Mouse (Mus musculus) embryonic facial prominence, embryonic 13.5 days (tissue): ENCODE measurements around the gene Rab4a. TPM values are rescaled to one million over a fixed set of nuclear protein-coding genes. Genes with fewer than 3 reads are reported as not detected.

Experiments used
- ATAC-seq: fragments of 200-750 bp; cut with Nextera tagmentation; 2 replicates; pipeline ENCODE4 v1.8.0; 2017; ENCODE audit warnings: low read depth; ENCODE audit not compliant: insufficient number of reproducible peaks, insufficient read depth, low FRiP score, low TSS enrichment
- H3K27ac ChIP-seq: fragments of 300-500 bp; sonication (generic); 2 replicates; pipeline ENCODE4 v1.5.1; 2015; ENCODE audit warnings: moderate library complexity, mild to moderate bottlenecking, inconsistent platforms
- H3K27me3 ChIP-seq: fragments of 300-500 bp; sonication (generic); 2 replicates; pipeline ENCODE4 v1.6.1; 2015; ENCODE audit warnings: mild to moderate bottlenecking, inconsistent platforms
- H3K36me3 ChIP-seq: fragments of 300-500 bp; sonication (generic); 2 replicates; pipeline ENCODE4 v1.6.1; 2015; ENCODE audit warnings: mild to moderate bottlenecking, inconsistent platforms
- H3K4me1 ChIP-seq: fragments of 300-500 bp; sonication (generic); 2 replicates; pipeline ENCODE4 v1.6.1; 2015; ENCODE audit warnings: inconsistent platforms
- H3K4me2 ChIP-seq: fragments of 300-500 bp; sonication (generic); 2 replicates; pipeline ENCODE4 v1.6.1; 2015; ENCODE audit warnings: moderate library complexity, mild to moderate bottlenecking, inconsistent platforms
- H3K4me3 ChIP-seq: fragments of 300-500 bp; sonication (generic); 2 replicates; pipeline ENCODE4 v1.5.1; 2015; ENCODE audit warnings: mild to moderate bottlenecking, inconsistent platforms
- H3K9ac ChIP-seq: fragments of 300-500 bp; sonication (generic); 2 replicates; pipeline ENCODE4 v1.6.1; 2015; ENCODE audit warnings: mild to moderate bottlenecking, inconsistent platforms
- H3K9me3 ChIP-seq: fragments of 300-500 bp; sonication (generic); 2 replicates; pipeline ENCODE4 v1.6.1; 2016; ENCODE audit warnings: inconsistent platforms
- WGBS: fragments of 180-500 bp; shearing (Covaris S2); methylation state at CpG from one replicate; pipeline ENCODE4 v1.1.7; 2015; ENCODE audit warnings: mixed read lengths; 5-methylcytosine and 5-hydroxymethylcytosine counted together
- polyA plus RNA-seq: library from polyadenylated mRNA; unstranded; fragments of >200 nt; fragmentation: Nextera tagmentation; extraction: Ambion mirVana; gene quantifications from 2 replicates; pipeline ENCODE4 v1.2.1, GENCODE M21; 2015

The Rab4a gene
- polyA plus RNA-seq, 1 experiment from 2014 or later = 48.9 TPM

DNA sequence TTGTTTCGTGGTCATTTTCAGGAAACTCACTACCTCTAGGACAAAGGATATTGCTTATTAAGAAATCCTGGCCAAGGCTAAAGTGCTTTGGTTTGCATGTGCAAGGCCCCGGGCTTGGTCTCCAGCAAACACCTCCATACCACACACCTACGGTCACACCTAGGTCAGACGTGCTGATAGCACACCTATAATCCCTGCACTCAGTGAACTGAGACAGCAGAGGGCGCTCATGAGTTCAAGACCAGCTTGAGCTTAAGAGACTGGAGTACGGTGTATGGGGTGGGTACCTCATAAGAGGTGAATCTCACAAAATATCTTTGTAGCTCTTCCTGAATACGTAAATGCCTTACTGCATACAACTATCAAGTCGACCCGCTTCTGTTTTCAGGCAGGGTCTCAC, 29.7 kb downstream of the Rab4a start:
- Histone ChIP-seq H3K4me3 (no peak overlapping the region), H3K9ac (no peak overlapping the region), H3K9me3 (no peaks in the 10 kb centered on the region), H3K4me1 (no peaks in the 10 kb centered on the region), H3K27ac (no peak overlapping the region), H3K36me3 (peaks cover 65% of the 10 kb centered on the region), H3K27me3 (no peaks in the 10 kb centered on the region), H3K4me2 (no peak overlapping the region)
- ATAC-seq = no peak
- WGBS = 58% methylated on average over 9 of the region's 9 CpGs

DNA sequence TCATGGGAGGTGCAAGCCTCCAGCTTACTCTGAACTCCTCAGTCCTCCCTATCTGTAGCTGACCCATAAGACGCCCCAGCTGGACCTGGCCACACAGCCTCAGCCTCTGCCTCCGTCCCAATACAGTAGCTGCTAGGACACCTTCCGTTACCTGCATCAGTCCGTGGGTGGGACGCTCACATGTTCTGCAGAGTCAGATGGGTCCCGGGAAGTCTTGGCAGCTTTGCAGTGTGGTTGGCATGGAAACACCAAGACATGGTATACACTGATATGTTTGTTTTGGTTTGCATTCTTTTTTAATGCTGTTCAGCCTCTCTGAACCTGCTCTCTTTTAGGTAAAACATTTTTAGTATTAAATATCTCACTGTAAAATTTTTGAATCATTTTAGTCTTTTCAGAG, 30.6 kb downstream of the Rab4a start:
- H3K9me3 ChIP-seq = no peaks in the 10 kb centered on the region
- H3K4me3 ChIP-seq = no peak overlapping the region
- H3K36me3 ChIP-seq = peaks cover 56% of the 10 kb centered on the region
- WGBS = 90% methylated on average over 6 of the region's 6 CpGs
- no peak for ATAC-seq
- no peak overlapping the region for H3K9ac ChIP-seq
- no peaks in the 10 kb centered on the region for H3K27me3 ChIP-seq
- no peak overlapping the region for H3K4me2 ChIP-seq
- H3K27ac ChIP-seq = no peak overlapping the region
- H3K4me1 ChIP-seq = no peaks in the 10 kb centered on the region

DNA sequence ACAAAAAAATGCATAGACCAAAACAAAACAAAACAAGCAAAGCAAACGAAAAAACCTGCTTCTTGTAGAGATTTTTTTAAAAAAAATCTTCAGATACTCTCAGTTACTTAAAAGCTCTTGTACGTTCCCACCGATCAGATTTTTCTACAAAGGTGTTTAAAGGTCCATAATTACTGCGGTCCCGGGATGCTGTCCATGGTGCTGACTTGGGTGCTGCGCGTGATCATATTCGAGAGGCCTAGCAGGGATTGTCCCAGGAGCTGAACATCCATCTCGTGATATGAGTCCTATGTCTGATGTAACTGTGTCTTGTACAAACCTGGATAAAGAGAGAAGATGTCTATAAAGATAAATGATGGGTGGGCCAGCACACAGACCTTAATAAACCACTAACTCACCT, 32.7 kb downstream of the Rab4a start:
- Histone ChIP-seq H3K4me2 (no peak overlapping the region), H3K9me3 (no peaks in the 10 kb centered on the region), H3K4me1 (no peaks in the 10 kb centered on the region), H3K36me3 (peaks cover 36% of the 10 kb centered on the region), H3K9ac (no peak overlapping the region), H3K4me3 (no peak overlapping the region), H3K27ac (no peak overlapping the region), H3K27me3 (no peaks in the 10 kb centered on the region)
- no peak for ATAC-seq
- WGBS = 66% methylated on average over 9 of the region's 9 CpGs

DNA sequence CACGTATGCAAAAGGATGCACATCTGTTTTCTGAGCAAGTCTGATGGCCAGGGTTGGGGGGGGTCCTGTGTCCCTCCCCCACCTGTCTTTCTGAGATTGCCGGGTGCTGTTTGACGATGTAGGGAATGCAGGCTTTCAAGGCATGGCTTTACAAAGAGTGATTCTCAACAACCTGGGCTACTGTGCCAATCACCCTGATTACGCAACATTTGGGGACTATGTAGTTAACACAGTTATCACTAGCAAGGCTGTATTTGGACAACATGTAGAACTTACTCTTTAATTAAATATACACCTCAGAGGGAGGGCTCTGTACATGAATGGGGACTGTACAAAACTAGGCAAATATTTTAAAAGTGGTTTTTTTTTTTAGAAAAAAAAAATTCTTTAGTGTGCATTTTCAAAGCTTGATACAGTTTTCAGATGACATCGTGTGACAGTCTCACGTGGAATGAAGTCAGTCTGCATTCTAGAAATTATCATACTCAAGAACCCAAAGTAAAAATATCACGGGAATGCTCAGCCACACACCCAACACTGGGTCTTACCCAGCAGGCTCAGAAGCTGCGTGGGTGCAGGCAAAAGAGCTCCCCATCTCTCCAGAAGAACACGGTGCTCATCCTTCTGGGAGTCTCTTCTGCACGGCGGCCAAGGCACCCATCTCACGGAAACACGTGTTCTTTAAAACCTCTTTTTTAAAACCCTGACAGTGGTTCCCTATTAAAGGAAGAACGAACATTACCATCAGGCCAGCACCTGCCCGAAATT, 35.0 kb downstream of the Rab4a start:
- Histone ChIP-seq H3K27ac (no peak overlapping the region), H3K4me3 (no peak overlapping the region), H3K36me3 (peaks cover 13% of the 10 kb centered on the region), H3K27me3 (no peaks in the 10 kb centered on the region), H3K4me2 (no peak overlapping the region), H3K9me3 (no peaks in the 10 kb centered on the region), H3K9ac (no peak overlapping the region), H3K4me1 (no peaks in the 10 kb centered on the region)
- no peak for ATAC-seq
- WGBS = 88% methylated on average over 15 of the region's 15 CpGs

DNA sequence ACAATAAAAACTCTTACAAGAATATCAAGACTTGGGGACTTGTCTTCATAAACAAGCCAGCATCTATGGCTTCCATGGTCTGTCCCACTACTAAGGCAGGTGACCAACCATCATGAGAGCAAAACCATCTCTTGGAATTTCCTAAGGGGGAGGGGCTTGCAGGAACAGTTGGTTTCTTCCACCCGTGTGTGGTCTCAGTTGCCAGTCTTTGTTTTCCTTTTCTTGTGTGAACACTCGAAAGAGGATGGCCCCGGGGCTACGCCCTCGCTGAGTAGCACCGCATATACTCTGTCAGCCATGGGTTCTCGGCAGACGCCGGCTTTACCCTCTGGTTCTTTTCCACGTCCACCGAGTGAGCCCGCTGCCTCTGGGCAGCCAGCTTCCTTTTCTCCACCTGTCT, 36.3 kb downstream of the Rab4a start:
- Histone ChIP-seq H3K4me1 (no peaks in the 10 kb centered on the region), H3K9ac (no peak overlapping the region), H3K4me3 (no peak overlapping the region), H3K4me2 (no peak overlapping the region), H3K27ac (no peak overlapping the region), H3K36me3 (peaks cover 7% of the 10 kb centered on the region), H3K9me3 (no peaks in the 10 kb centered on the region), H3K27me3 (no peaks in the 10 kb centered on the region)
- no peak for ATAC-seq
- 86% methylated on average over 12 of the region's 12 CpGs for WGBS

DNA sequence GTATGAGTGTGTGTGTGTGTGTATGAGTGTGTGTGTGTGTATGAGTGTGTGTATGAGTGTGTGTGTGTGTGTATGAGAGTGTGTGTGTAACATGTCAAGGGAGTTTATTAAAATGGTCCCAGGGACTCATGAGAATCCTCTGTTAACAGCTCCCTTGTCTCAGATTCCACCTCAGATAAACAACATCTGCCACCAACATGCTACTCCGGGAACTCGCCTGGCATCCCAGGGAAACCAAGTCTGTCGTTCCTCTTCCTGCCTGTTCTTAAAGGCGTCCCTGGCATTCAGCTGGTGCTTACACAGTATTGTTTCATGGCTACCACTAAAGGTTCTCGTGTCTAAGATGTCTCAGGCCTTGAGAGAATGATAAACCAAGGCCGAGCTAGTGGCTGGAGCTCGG, 38.6 kb downstream of the Rab4a start:
- Histone ChIP-seq H3K4me2 (no peak overlapping the region), H3K9me3 (no peaks in the 10 kb centered on the region), H3K4me1 (no peaks in the 10 kb centered on the region), H3K27ac (0 out of 2 replicates have a peak overlapping the region, but pooled peaks have one; percentile 4), H3K36me3 (no peaks in the 10 kb centered on the region), H3K27me3 (no peaks in the 10 kb centered on the region), H3K9ac (no peak overlapping the region), H3K4me3 (no peak overlapping the region)
- no peak for ATAC-seq
- WGBS = 72% methylated on average over 7 of the region's 7 CpGs

DNA sequence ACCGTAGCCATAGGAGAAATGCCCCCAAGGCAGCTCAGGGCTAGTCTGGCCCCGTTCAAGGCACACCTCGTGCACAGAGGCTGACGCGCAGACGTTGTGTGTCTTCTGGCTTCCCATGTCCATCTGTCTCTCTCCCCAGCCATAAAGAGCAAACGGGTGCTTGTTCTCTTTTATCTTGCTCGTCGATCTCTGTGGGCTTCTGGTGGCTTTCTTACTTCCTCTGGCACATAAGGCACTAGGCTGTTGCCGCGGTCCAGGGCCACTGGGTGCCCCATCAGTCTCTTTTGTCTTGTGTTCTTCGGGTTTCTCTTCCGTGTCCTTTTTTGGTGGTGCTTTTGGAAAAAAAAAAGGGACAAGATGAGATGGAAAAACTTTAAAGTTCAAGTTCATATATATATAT, 39.3 kb downstream of the Rab4a start:
- Histone ChIP-seq H3K4me1 (no peaks in the 10 kb centered on the region), H3K4me3 (no peak overlapping the region), H3K4me2 (no peak overlapping the region), H3K27me3 (no peaks in the 10 kb centered on the region), H3K36me3 (no peaks in the 10 kb centered on the region), H3K9ac (no peak overlapping the region), H3K27ac (no peak overlapping the region), H3K9me3 (no peaks in the 10 kb centered on the region)
- WGBS = 88% methylated on average over 13 of the region's 13 CpGs
- no peak for ATAC-seq

DNA sequence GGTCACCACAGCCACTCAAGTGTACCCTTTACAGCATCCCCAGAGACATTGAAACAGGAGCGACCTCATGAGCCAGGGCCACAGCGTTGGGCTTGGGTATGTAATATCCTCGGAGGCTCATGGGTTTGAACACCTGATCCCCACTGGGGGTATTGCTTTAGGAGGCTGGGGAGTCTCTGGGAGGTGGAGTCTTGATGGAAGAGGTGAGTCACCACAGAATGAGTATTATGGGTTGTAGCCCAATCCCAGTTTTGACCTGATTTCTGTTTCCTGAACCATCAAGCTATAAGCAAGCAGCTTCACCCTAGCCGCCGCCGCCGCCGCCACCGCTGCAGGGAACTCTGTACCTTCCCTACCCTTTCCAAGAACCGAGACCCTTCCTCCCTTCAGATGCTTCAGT, 40.2 kb downstream of the Rab4a start:
- Histone ChIP-seq H3K27me3 (no peaks in the 10 kb centered on the region), H3K27ac (no peak overlapping the region), H3K36me3 (no peaks in the 10 kb centered on the region), H3K4me2 (no peak overlapping the region), H3K4me3 (no peak overlapping the region), H3K9me3 (no peaks in the 10 kb centered on the region), H3K4me1 (no peaks in the 10 kb centered on the region), H3K9ac (no peak overlapping the region)
- ATAC-seq = no peak
- 90% methylated on average over 10 of the region's 10 CpGs for WGBS

DNA sequence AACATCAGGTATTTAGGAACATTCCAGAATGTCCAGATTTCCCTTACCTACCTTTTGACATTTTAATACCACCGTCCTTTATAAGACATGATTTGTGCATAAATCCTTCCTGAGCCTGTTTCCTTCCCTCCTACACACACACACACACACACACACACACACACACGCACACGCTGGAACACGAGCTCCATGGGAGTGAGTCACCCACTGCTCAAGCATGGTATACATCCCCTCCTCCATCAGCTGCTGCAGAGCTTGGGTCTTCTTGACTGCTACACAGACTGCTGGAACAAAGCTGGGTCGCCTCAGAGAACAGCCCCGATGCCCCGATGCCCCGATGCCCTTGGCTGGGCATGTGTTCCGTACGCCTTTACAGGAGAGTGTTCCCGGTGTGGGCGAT, 40.7 kb downstream of the Rab4a start:
- Histone ChIP-seq H3K9me3 (no peaks in the 10 kb centered on the region), H3K4me1 (no peaks in the 10 kb centered on the region), H3K9ac (no peak overlapping the region), H3K36me3 (no peaks in the 10 kb centered on the region), H3K4me2 (no peak overlapping the region), H3K4me3 (no peak overlapping the region), H3K27ac (no peak overlapping the region), H3K27me3 (no peaks in the 10 kb centered on the region)
- no peak for ATAC-seq
- WGBS = 86% methylated on average over 12 of the region's 12 CpGs

DNA sequence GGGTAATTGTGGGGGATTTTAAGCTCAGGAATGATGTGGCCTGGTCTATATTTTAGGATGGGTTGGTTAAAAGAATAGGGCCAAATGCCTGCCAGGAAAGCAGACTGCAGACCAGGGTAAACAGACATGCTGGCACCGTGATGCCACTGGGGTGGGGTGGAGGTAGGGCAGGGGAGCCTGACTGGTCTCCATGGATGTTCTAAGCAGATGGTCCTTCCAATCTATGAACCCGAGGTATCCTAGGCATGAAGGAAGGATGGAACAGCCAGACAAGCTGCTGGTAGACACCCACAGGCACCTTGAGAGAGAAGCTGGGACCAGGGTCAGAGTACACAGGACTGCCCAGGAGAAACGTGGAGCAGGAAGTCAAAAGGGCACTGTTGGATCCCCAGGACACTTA, 41.8 kb downstream of the Rab4a start:
- H3K4me3 ChIP-seq = no peak overlapping the region
- no peak for ATAC-seq
- H3K27me3 ChIP-seq = no peaks in the 10 kb centered on the region
- no peaks in the 10 kb centered on the region for H3K36me3 ChIP-seq
- no peak overlapping the region for H3K27ac ChIP-seq
- WGBS = 67% methylated on average over 3 of the region's 3 CpGs
- H3K9ac ChIP-seq = no peak overlapping the region
- no peak overlapping the region for H3K4me2 ChIP-seq
- H3K9me3 ChIP-seq = no peaks in the 10 kb centered on the region
- H3K4me1 ChIP-seq = no peaks in the 10 kb centered on the region

DNA sequence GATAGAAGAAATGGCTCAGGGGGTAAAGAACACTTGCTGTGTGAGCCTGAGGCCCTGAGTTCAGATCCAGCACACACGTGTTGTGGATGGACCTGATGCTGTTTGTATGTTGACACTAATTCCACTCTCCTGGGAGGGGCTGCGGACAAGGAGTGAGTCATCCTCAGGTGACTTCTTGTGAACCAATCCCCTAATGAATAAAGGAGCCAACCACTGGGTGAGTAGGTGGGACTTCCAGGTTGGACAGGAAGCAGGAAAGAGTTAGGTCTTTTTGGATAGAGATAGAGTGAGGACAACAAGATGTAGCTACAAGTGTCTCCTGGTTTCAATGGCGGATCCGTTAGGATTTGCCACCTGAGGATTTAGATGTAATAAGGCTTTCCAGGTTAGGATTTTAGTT, 43.6 kb downstream of the Rab4a start:
- ATAC-seq = no peak
- Histone ChIP-seq H3K4me2 (no peak overlapping the region), H3K4me1 (no peaks in the 10 kb centered on the region), H3K27ac (no peak overlapping the region), H3K9me3 (no peaks in the 10 kb centered on the region), H3K9ac (no peak overlapping the region), H3K27me3 (no peaks in the 10 kb centered on the region), H3K36me3 (no peaks in the 10 kb centered on the region), H3K4me3 (no peak overlapping the region)
- WGBS = 83% methylated on average over 4 of the region's 4 CpGs

DNA sequence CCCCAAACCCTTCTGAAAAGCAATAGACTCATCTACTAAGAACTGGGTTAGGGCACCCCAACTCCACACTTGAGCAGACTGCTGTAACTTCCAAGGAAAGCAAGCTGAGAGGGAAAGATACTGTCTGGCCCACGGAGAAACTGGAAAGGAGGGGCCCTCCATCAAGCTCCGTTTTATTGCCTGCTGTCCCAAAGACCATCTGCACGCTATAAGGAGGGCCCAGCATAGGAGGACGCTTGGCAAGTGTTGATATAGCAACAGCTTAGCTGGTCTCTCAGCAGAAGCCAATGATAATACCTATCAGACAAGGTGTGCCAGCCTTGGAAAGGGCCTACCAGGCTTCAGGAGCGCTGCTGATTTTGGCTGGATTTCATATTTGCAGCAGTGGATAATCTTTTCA, 45.8 kb downstream of the Rab4a start:
- no peak overlapping the region for H3K4me2 ChIP-seq
- H3K36me3 ChIP-seq = no peaks in the 10 kb centered on the region
- H3K4me1 ChIP-seq = no peaks in the 10 kb centered on the region
- no peak overlapping the region for H3K9ac ChIP-seq
- no peaks in the 10 kb centered on the region for H3K27me3 ChIP-seq
- no peaks in the 10 kb centered on the region for H3K9me3 ChIP-seq
- no peak overlapping the region for H3K4me3 ChIP-seq
- ATAC-seq = no peak
- no peak overlapping the region for H3K27ac ChIP-seq
- 76% methylated on average over 5 of the region's 5 CpGs for whole genome bisulfite sequencing
